Mouse (Mus musculus) thymus, postnatal 10 days (tissue): ENCODE results near the gene Zbtb17.

Experiments
- DNase-seq, 2 experiments: peaks; one replicate each; pipeline ENCODE4 v3.0.0; 2021; ENCODE audit warnings: low spot score in 2 of 2

Gene Zbtb17

GRCm38 (mm10) chr4:141444451-141445327 lies at the start of gene Zbtb17:
Zbtb17 (plus strand) TSS chr4:141444654.
- peak; percentile 83 to 91 for DNase-seq

GRCm38 (mm10) chr4:141394751-141395150 lies 49.7 kb upstream of the Zbtb17 start:
- no peak for DNase-seq

GRCm38 (mm10) chr4:141397861-141398260 lies 46.6 kb upstream of the Zbtb17 start:
- no peak for DNase-seq

- no peak for DNase-seq
These were observed 45.9 kb upstream of the Zbtb17 start, which contains the start of gene Clcnka for GRCm38 (mm10) chr4:141398545-141398944. Clcnka (minus strand) TSS chr4:141398724.

GRCm38 (mm10) chr4:141400171-141400570 lies 44.3 kb upstream of the Zbtb17 start:
- DNase-seq = no peak

GRCm38 (mm10) chr4:141404518-141405313 lies 39.7 kb upstream of the Zbtb17 start:
- peak; percentile 72 to 87 for DNase-seq

- no peak for DNase-seq
These were observed 39.2 kb upstream of the Zbtb17 start for GRCm38 (mm10) chr4:141405314-141405622.

GRCm38 (mm10) chr4:141406516-141407299 lies 37.7 kb upstream of the Zbtb17 start:
- DNase-seq = peak; percentile 25 to 48

- DNase-seq = no peak
These were observed 35.9 kb upstream of the Zbtb17 start for GRCm38 (mm10) chr4:141408577-141408976.

- DNase-seq = no peak
These were observed 32.9 kb upstream of the Zbtb17 start for GRCm38 (mm10) chr4:141411430-141411992.

- DNase-seq = no peak
These were observed 28.5 kb upstream of the Zbtb17 start, which contains the start of gene Clcnkb for GRCm38 (mm10) chr4:141415924-141416323. Clcnkb (minus strand) TSS chr4:141416014.

GRCm38 (mm10) chr4:141419398-141420191 lies 24.9 kb upstream of the Zbtb17 start:
- DNase-seq = no peak

GRCm38 (mm10) chr4:141420192-141420829 lies 24.1 kb upstream of the Zbtb17 start, which contains the start of gene Hspb7:
Hspb7 (plus strand) TSS chr4:141420779.
- no peak for DNase-seq

- DNase-seq = no peak
These were observed 23.6 kb upstream of the Zbtb17 start for GRCm38 (mm10) chr4:141420886-141421285.

- no peak for DNase-seq
These were observed 23.0 kb upstream of the Zbtb17 start for GRCm38 (mm10) chr4:141421423-141421822.

GRCm38 (mm10) chr4:141422841-141423240 lies 21.6 kb upstream of the Zbtb17 start:
- no peak for DNase-seq

- no peak for DNase-seq
These were observed 21.2 kb upstream of the Zbtb17 start for GRCm38 (mm10) chr4:141423288-141423687.

- DNase-seq = no peak
These were observed 20.6 kb upstream of the Zbtb17 start for GRCm38 (mm10) chr4:141423691-141424431.
